Mouse (Mus musculus) hindbrain, embryonic 11.5 days (tissue): Measurements from ENCODE around the gene Xrcc4. TPM values are rescaled to one million over a fixed set of nuclear protein-coding genes. Genes with fewer than 3 reads are reported as not detected.
A peak's percentile ranks its signal among the peaks of the same experiment; 100 is the strongest.

Source experiments
- ATAC-seq: fragments of 200-750 bp; cut with Nextera tagmentation; 2 replicates; pipeline ENCODE4 v1.8.0; 2017; ENCODE audit warnings: mild to moderate bottlenecking, moderate TSS enrichment, moderate library complexity; ENCODE audit not compliant: low FRiP score
- DNase-seq: peaks from one replicate; pipeline ENCODE4 v3.0.0-alpha.2; 2015; ENCODE audit warnings: low spot score
- H3K27ac ChIP-seq: fragments of 300-500 bp; sonication (generic); 2 replicates; pipeline ENCODE4 v1.5.1; 2014; ENCODE audit warnings: mild to moderate bottlenecking, low read depth, low read length
- H3K27me3 ChIP-seq: fragments of 300-500 bp; sonication (generic); 2 replicates; pipeline ENCODE4 v1.6.1; 2014; ENCODE audit warnings: mild to moderate bottlenecking, low read length, moderate library complexity, mixed read lengths; ENCODE audit not compliant: control insufficient read depth, insufficient read depth
- H3K36me3 ChIP-seq: fragments of 300-500 bp; sonication (generic); 2 replicates; pipeline ENCODE4 v1.6.1; 2014; ENCODE audit warnings: mild to moderate bottlenecking, low read length, moderate library complexity, mixed read lengths; ENCODE audit not compliant: control insufficient read depth, insufficient read depth
- H3K4me1 ChIP-seq: fragments of 300-500 bp; sonication (generic); replicated peaks from 2 replicates; pipeline ENCODE4 v1.6.1; 2014; ENCODE audit warnings: low read length, mixed read lengths; ENCODE audit not compliant: control insufficient read depth, insufficient read depth
- H3K4me2 ChIP-seq: fragments of 300-500 bp; sonication (generic); replicated peaks from 2 replicates; pipeline ENCODE4 v1.6.1; 2014; ENCODE audit warnings: mild to moderate bottlenecking, low read depth, low read length
- H3K4me3 ChIP-seq: fragments of 300-500 bp; sonication (generic); 2 replicates; pipeline ENCODE4 v1.5.1; 2014; ENCODE audit warnings: low read depth, low read length
- H3K9ac ChIP-seq: fragments of 300-500 bp; sonication (generic); 2 replicates; pipeline ENCODE4 v1.6.1; 2014; ENCODE audit warnings: low read depth, low read length
- H3K9me3 ChIP-seq: fragments of 300-500 bp; sonication (generic); 2 replicates; pipeline ENCODE4 v1.6.1; 2016; ENCODE audit warnings: low read length; ENCODE audit not compliant: control insufficient read depth
- WGBS: fragments of 180-500 bp; shearing (Covaris S2); extraction: QIAGEN DNeasy Blood & Tissue Kit; methylation state at CpG from one replicate; pipeline ENCODE4 v1.1.7; 2014; 5-methylcytosine and 5-hydroxymethylcytosine counted together
- polyA plus RNA-seq: library from polyadenylated mRNA; unstranded; fragments of >200 nt; fragmentation: Nextera tagmentation; extraction: Ambion mirVana; gene quantifications from 2 replicates; pipeline ENCODE4 v1.2.1, GENCODE M21; 2014

Gene Xrcc4
- polyA plus RNA-seq, 1 experiment from 2014 or later, result 13.9 TPM

DNA sequence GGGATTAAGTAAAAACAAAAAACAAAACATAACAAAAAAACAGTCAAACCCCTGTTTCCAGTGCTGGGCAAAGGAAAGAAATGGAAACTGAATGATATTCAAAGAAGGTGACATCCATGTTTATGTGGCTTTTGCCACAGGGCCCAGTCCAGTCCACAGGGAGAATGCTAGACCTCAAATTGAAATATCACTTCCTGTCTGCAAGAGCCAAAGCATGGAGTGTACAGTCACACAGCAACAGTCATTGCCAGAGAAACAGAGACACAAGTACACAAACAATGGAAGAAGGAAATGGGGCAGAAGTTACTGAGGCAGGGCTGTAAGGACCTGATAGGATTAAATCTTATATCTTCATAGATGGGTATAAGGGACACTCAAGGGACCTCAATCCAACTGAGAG, 79.6 kb downstream of the Xrcc4 start:
- no peak for DNase-seq
- H3K36me3 ChIP-seq, result no peaks in the 10 kb centered on the region
- H3K9me3 ChIP-seq, result no peaks in the 10 kb centered on the region
- H3K4me2 ChIP-seq, result no peak overlapping the region
- H3K27ac ChIP-seq, result no peak overlapping the region
- no peaks in the 10 kb centered on the region for H3K27me3 ChIP-seq
- H3K4me1 ChIP-seq, result no peaks in the 10 kb centered on the region
- ATAC-seq, result no peak
- no peak overlapping the region for H3K9ac ChIP-seq
- no peak overlapping the region for H3K4me3 ChIP-seq

DNA sequence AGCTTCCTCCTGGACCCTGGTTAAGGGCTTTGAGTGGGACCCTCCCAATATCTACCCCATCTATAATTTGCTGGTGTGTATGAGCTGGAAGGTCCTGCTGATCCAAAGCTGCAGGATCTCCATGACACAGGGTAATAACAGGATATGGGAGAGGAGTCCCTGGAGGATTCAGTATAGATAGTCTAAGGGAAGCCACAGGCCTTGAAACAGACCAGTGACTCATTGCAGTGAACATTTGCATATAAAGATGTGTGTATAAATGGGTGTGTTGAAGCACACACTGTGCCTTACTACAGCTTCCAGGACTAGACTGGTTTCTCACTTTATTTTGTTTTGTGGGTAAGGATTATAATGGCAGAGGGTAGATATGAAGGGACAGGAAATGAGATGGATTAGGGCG, 83.8 kb downstream of the Xrcc4 start:
- Histone ChIP-seq H3K9ac (no peak overlapping the region), H3K27me3 (no peaks in the 10 kb centered on the region), H3K4me1 (no peaks in the 10 kb centered on the region), H3K36me3 (no peaks in the 10 kb centered on the region), H3K4me2 (no peak overlapping the region), H3K9me3 (no peaks in the 10 kb centered on the region), H3K4me3 (no peak overlapping the region), H3K27ac (no peak overlapping the region)
- WGBS, result 95% methylated on average over 1 of the region's 1 CpGs
- no peak for ATAC-seq
- DNase-seq, result no peak

DNA sequence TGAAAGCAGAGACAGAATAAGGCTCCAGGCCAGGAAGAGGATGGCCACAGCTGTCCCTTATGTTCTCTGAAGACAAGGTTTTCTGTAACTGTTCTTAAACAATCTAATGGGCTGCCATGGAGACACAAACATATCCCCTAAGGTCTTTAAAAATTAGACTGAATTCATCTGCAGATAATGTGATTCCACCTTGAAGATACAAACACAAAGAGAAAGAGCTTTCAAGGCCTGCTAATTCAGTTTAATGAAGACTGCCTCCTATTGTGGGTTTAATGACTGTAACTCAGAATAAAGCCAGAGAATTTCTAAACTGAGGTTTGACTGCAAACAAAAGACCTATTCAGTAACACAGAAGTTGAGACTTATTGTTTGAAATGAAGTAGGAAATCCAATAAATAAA, 91.9 kb downstream of the Xrcc4 start:
- Histone ChIP-seq H3K4me2 (no peak overlapping the region), H3K27me3 (no peaks in the 10 kb centered on the region), H3K9ac (no peak overlapping the region), H3K4me1 (no peaks in the 10 kb centered on the region), H3K36me3 (no peaks in the 10 kb centered on the region), H3K4me3 (no peak overlapping the region), H3K9me3 (no peaks in the 10 kb centered on the region), H3K27ac (no peak overlapping the region)
- peak; percentile 54; the same call in 1 of the 2 replicates for ATAC-seq
- no peak for DNase-seq

DNA sequence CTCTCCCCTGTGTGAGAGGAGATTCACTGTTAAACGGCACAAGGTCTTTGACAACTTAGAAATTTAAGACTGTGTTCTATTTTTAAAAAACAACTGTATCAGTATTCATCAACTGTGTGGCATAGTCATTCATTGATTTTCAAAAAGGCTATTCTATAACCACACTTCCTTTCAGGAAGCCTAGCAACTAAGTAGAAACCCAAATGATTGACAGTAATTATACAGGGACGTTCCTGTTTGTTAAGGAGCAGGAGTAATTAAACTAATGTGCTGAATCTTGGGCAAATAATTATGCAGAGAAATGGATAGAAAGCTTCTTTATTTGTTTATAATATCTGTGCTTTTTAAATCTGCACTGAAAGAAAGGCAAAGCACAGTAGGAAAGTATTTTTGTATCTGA, 103.3 kb downstream of the Xrcc4 start:
- Histone ChIP-seq H3K36me3 (no peaks in the 10 kb centered on the region), H3K27ac (no peak overlapping the region), H3K27me3 (no peaks in the 10 kb centered on the region), H3K4me2 (no peak overlapping the region), H3K9ac (no peak overlapping the region), H3K9me3 (no peaks in the 10 kb centered on the region), H3K4me3 (no peak overlapping the region), H3K4me1 (no peaks in the 10 kb centered on the region)
- ATAC-seq (no peak), DNase-seq (no peak)
- WGBS, result 48% methylated on average over 2 of the region's 2 CpGs

DNA sequence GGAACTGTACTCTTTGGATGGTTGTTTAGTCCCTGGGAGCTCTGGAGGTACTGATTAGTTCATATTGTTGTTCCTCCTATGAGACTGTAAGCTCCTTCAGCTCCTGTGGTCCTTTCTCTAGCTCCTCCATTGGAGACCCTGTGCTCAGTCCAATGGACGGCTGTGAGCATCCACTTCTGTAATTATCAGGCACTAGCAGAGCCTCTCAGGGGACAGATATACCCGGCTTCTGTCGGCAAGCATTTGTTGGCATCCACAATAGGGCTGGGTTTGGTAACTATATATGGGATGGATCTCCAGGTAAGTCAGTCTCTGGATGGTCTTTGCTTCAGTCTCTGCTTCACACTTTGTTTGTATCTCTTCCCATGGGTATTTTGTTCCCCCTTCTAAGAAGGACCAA, 118.5 kb downstream of the Xrcc4 start:
- no peak overlapping the region for H3K4me2 ChIP-seq
- DNase-seq (no peak), ATAC-seq (no peak)
- no peaks in the 10 kb centered on the region for H3K4me1 ChIP-seq
- no peaks in the 10 kb centered on the region for H3K27me3 ChIP-seq
- H3K36me3 ChIP-seq, result no peaks in the 10 kb centered on the region
- no peak overlapping the region for H3K9ac ChIP-seq
- H3K9me3 ChIP-seq, result no peaks in the 10 kb centered on the region
- 88% methylated on average over 3 of the region's 3 CpGs for WGBS
- no peak overlapping the region for H3K27ac ChIP-seq
- no peak overlapping the region for H3K4me3 ChIP-seq

DNA sequence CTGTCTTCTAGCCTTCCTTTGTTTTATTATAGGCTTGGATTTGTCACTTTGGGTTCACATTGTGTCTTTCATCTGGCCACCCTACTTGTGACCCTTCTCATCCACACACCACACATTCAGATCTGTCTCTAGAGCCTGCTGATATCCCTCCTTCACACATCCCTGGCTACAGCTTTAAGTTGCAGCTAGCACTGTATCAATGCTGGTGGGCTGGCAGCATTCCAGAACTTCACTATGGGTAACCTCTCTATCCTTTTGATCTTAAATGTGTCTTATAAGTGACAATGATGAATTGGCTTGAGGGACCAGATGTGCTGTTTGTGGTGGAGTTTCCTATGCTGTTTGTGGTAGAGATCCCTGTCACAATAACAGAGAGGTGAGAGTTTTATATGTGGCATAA, 120.7 kb downstream of the Xrcc4 start:
- no peak overlapping the region for H3K27ac ChIP-seq
- no peaks in the 10 kb centered on the region for H3K4me1 ChIP-seq
- no peak for ATAC-seq
- H3K36me3 ChIP-seq, result no peaks in the 10 kb centered on the region
- no peak overlapping the region for H3K9ac ChIP-seq
- no peak overlapping the region for H3K4me3 ChIP-seq
- peak; percentile 2 for DNase-seq
- no peak overlapping the region for H3K4me2 ChIP-seq
- no peaks in the 10 kb centered on the region for H3K9me3 ChIP-seq
- H3K27me3 ChIP-seq, result no peaks in the 10 kb centered on the region

DNA sequence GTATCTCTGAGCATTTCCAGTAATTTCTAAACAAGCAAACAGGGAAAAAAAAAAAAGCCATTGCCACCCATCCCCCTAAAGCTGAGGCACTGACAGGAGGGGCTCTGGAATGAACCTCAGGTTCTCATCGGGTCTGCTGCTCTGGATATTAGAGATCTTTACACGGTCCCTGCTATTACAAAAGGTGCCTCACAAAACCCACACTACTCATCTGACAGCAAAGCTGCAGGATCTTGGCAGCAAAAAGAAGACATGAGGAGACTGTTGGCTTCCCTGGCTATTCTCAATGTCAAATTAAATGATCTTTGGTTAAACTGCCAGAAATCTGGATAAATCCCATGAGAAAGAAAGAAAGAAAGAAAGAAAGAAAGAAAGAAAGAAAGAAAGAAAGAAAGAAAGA, 145.1 kb downstream of the Xrcc4 start:
- Histone ChIP-seq H3K4me3 (no peak overlapping the region), H3K36me3 (no peaks in the 10 kb centered on the region), H3K4me1 (no peaks in the 10 kb centered on the region), H3K4me2 (no peak overlapping the region), H3K27ac (no peak overlapping the region), H3K9ac (no peak overlapping the region), H3K9me3 (no peaks in the 10 kb centered on the region), H3K27me3 (no peaks in the 10 kb centered on the region)
- DNase-seq (no peak), ATAC-seq (no peak)
- 64% methylated on average over 2 of the region's 2 CpGs for WGBS

DNA sequence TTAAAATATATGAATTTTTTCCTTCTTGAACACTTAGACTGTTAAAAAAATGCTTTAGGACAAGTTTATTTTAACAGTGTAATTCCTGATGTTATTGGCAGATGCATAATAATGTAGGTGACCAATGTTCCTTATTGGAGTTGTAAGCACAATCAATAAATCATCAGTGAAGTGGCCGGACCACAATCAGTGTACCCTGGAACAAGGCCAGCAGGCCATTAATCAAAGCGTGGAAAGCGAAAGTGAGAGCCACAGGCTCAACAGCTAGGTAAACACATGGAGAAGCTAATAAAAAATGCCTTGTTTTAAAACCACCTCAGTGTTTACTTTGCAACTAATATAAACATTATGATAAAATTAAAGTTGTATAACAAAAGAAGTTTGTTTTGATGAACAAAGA, 159.9 kb downstream of the Xrcc4 start:
- Histone ChIP-seq H3K9me3 (no peaks in the 10 kb centered on the region), H3K27ac (no peak overlapping the region), H3K4me2 (no peak overlapping the region), H3K4me1 (no peaks in the 10 kb centered on the region), H3K9ac (no peak overlapping the region), H3K27me3 (no peaks in the 10 kb centered on the region), H3K36me3 (no peaks in the 10 kb centered on the region), H3K4me3 (no peak overlapping the region)
- DNase-seq (peak; percentile 43), ATAC-seq (peak; percentile 63)
- 29% methylated on average over 3 of the region's 3 CpGs for WGBS

DNA sequence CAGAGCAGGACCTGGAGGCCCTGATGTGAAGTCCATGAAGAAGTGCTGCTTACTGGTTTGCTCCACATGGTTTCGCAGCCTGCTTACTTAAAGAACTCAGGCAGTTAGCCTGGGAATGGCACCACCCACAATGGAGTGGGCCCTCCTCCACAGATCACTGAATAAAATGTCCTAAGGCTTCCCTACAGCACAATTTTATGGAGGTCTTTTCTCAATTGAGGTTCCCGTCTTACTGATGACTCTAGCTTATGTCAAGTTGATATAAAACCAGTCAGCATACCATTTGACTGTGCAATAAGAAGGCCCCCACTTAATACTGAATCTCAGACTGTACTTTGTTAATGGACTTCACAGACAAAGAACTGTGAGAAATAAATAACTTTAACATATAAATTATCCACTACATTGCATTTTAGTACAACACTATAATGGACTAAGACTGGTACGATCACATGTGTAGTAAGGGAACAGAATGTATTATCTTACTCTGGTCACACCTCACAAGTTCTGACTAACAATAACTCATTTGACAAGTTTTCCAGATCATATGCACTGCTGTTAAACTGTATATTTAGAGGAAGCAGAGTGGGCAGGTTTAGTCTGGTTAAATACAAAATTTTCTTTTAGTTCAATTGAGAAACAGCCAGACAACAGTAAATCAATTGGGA, 170.5 kb downstream of the Xrcc4 start:
- Histone ChIP-seq H3K4me2 (no peak overlapping the region), H3K4me3 (no peak overlapping the region), H3K9ac (no peak overlapping the region), H3K9me3 (no peaks in the 10 kb centered on the region), H3K27me3 (no peaks in the 10 kb centered on the region), H3K4me1 (no peaks in the 10 kb centered on the region), H3K27ac (no peak overlapping the region), H3K36me3 (no peaks in the 10 kb centered on the region)
- no peak for ATAC-seq
- 91% methylated on average over 3 of the region's 3 CpGs for WGBS
- no peak for DNase-seq
